Mouse (Mus musculus): ENCODE data around the gene Mdh1b.

The Mdh1b gene

DNA sequence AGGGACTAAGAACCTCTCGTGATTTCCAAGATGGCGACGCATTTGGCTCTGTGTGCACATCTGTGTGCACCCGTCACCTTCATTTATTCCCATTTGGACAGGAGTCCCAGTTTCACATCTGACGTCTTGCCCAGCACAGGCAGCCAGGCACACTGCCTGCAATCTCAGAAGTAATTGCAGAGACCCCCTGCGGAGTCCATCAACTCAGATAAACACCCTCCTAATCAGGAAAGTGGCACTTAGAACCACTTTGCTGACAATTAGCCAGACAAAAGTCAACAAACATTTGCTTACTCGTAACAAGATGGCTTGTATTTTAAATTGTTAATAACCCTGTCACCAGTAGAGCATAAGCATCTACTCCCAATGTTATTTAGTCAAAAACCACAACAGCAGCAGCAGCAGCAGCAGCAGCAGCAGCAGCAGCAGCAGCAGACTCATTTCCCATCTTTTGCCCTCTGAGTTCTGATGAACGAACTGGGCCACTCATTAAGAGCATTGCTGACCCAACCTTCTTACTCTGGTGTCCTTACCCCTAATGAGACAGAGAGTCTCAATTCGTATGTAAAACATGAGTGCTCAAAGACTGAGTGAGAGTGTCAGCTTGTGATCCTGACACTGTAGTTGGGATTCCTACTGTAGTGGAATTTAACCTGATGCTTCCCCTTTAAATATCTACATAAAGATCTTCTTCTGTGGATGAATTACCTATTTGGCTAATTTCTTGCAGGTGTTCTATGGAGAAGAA, 62.7 kb downstream of the Mdh1b start:
- in situ Hi-C loops (cut with MboI; ENCODE audit: unreplicated experiment in 2 of 2) = loop anchor here (5.0 to 25.0 kb wide), 6 partner anchors 277 to 1620 kb away; partner anchors contain the start of gene Pth2r (in 1 of the 2)

DNA sequence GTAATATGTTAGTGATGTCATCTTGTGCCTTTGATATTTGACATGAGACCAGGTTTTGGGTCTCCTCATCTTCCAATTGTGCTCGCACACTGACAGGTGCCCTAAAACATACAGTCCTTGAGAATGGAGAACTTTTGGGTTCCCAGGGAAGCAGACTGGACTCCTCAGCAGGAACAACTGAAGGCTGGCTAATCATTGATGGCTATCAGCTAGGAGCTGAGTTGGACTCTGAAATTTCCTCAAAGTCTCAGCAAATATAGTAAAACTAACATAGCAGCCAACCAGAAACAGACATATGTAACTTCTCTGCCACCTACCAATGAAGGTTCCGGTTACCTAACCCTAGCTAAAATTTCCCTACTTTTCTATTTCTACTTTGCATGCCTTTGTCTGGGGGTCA, 64.0 kb downstream of the Mdh1b start:
- in situ Hi-C loops (cut with MboI; ENCODE audit: unreplicated experiment in 2 of 2) = loop anchor here (5.0 to 25.0 kb wide), 6 partner anchors 279 to 1621 kb away; partner anchors contain the start of gene Pth2r (in 1 of the 2)

DNA sequence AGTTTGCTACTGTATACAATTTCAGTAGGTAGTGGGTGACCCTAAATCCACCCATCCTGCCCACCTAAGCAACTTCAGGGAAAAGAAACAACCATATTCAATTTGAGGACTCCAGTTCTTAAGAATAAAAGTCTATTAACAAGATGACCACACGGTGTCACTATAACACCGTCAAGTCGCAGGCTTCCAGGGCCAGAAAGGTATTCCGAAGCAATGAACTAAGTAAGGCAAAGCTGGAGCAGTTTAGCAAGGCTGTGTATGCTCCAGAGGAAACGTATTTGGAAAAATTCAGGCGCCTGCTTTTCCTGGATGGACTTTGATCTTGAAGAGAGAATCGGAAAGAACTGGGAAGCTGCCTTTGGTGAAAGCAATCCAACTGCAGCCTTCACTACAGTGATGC, 70.5 kb downstream of the Mdh1b start:
- in situ Hi-C loops (cut with MboI; ENCODE audit: unreplicated experiment in 2 of 2) = loop anchor here (5.0 to 25.0 kb wide), 5 partner anchors 478 to 1628 kb away; partner anchors contain the start of gene Pth2r (in 1 of the 2)

DNA sequence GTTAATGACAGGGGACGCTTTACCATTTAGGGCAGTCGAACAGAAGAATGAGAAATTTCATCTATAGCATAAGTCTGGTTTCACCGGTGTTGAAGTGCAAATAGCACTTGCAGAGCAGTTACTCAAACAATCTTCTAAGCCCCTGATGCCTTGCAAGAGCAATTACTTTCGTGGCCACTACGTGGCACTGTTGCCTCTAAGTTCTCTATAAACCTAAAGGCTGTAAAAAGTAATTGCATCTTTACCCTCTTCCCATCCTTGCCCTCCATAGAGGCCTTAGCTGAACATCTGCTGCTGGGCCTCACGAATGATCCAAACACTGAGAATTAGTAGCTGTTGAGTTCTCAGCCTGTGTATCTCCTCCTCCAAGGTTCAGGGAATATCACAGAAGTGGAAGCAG, 72.1 kb downstream of the Mdh1b start:
- in situ Hi-C loops (cut with MboI; ENCODE audit: unreplicated experiment in 2 of 2) = loop anchor here (5.0 to 25.0 kb wide), 5 partner anchors 479 to 1629 kb away; partner anchors contain the start of gene Pth2r (in 1 of the 2)

Measured in v-Abl transformed pro-B cells (cell line).